Mouse (Mus musculus) right cerebral cortex, postnatal 36 days (tissue): ENCODE measurements around the gene Cfap20.
"Not testable (repeated sequence)": the region's sequence is repeated elsewhere in the genome, so short reads cannot be mapped to it uniquely, and the experiment has no call there.

Source experiments
- DNase-seq, 2 experiments: peaks; one replicate each; pipeline ENCODE4 v3.0.0; 2022; ENCODE audit warnings: low spot score in 2 of 2, mixed read lengths in 1 of 2

Cfap20 gene

DNA sequence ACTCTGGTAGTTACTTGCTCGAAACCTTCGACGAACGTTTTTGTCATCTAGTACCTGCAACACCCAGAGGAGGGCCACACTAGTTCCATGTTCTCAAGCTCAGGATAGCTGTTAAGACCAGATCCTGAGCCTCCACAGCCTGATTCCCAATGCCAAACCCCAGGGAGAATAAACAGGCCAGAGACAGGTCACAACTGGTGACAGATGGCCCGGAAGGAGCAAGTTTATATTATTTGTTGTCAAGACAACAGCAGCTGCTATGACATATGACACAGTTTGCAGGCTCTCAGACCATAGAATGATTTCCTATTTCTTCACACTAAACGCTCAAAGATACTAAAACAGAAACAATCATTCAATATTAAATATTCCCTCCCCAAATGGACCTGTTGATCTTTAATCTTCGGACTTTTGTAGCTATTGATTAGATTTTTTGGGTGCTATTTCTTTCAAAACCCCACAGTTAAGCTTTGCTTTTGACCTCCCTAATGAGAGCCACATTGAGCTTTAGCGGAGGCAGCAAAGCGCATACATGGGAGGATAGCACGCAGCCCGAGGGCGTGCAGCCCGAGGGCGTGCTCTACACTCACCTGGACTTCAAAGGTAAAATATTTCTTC is 12.4 kb downstream of the Cfap20 start:
- DNase-seq: no peak

DNA sequence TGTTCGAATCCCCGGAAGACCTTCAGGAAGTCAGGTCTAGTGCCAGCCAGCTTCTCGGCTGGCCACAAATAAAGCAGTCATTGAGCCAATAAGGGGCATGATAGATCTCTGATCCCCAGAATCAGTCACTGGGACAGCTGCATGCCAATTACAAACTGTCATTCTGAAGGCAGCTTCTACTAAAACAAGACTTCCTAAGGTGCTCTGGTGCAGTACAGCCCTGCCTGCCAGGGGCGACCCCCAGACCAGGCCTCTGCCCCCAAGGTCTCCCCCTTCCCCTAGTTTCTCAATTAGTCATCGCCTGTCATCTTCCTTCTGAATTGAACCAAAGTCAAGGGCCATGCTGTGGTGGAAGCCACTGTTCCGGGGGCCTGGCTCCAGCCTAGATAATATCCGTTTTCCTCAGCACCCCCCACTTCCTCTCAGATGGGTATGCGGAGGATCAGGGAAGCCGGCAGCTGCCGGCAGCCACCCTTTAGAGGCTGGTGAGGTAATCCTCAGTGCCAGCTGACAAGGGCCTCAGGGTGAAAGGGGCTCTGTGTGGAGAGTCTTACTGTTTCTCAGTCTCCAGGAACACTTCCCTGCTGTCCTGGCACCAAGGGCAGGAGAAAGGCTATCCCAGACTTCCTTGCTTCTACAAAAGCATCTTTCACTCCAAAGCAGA is 23.2 kb downstream of the Cfap20 start:
- no peak for DNase-seq

DNA sequence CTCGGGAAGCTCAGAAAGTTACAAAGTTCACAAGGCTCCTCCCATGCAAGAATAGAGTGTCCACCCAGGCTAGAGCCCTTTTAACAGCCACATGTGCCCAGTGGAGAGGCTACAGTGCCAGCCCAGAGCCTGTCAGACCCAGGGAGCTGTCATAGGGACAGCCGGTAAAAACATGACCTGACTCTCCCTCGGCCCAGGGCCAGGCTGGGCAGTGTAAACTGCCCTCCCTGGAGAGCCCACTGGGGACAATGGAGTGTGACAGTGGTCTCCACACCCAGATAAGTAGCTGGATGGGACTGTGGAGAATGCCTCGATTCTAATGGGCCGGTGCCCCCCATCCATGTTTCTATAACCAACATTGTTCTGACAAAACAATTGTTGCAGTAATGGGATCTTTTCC is 25.2 kb downstream of the Cfap20 start:
- DNase-seq: no peak

DNA sequence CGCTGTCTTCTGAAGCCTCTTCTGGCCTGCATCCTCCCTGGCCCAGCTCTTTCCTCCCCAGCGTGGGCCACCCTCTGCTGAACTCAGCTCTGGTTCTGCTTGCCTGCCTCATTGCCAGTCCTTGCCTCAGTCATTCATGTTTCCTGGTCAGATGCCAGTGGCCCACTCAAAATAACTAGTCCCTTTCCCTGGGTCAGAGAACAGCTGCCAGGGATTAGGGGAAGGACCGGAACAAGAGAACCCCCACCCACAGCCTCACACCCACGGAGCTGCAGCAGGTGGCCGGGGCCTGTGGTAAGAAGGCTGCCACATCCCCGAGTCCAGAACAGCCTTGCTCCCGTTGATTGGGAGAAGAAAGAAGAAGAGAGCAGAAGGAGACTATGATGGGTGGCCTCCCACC is 33.6 kb downstream of the Cfap20 start:
- no peak for DNase-seq

DNA sequence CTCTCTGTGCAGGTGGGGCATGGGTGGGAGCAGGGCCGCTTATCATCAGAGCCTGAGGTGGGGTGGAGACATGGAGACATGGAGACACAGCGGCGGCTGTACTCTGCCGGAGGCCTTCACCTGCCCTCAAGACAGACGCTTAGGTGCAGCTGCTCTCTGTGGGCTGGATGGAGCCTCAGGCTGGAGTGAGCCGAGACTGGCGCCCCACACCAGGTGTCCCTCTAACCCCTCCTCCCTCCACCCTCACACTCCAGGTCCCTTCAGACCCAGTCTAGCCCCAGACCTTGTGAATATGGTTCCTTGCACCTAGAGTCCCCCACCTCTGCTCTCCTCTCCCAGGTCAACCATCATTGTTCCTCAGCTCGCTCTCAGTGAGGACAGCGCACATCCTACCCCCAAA is 35.5 kb downstream of the Cfap20 start:
- DNase-seq: no peak

DNA sequence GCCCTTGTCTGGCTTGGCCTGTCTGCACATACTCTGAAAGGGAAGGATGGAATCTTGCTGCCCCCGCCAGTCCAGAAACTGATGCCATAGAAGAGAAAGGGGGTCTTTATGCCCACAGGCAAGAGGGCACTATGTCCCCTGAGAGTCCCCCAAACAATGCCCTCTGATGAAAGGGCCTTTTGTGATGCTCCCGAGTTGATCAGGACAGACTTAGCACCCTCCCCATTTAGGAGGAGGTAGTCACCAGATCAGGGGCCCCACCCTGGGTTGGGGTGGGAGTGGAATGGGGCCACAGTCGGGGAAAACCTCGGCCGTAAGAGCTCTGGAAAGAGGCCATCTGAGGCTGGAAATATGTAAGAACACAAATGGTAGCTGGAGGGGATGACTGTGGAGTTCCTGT is 37.5 kb downstream of the Cfap20 start:
- DNase-seq: no peak

DNA sequence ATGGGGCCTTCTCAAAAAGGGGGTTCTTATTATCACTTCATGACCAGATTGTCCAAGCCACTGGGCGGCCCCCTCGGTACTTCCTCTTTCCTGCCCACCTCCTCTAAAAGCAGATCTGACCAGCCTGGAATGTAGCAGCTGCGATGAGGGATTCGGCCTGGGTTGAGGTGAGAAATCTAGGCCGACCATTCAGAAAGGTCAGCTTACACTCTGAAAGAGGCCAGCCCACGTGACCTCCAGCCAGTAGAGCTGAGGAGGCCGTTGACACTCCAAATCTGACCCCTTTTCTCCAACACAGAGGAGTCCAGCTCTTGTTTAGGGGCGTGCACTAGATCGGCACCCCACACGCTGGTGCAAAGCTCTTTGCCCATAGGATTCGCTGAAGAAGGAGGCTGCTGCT is 37.9 kb downstream of the Cfap20 start:
- DNase-seq: no peak

DNA sequence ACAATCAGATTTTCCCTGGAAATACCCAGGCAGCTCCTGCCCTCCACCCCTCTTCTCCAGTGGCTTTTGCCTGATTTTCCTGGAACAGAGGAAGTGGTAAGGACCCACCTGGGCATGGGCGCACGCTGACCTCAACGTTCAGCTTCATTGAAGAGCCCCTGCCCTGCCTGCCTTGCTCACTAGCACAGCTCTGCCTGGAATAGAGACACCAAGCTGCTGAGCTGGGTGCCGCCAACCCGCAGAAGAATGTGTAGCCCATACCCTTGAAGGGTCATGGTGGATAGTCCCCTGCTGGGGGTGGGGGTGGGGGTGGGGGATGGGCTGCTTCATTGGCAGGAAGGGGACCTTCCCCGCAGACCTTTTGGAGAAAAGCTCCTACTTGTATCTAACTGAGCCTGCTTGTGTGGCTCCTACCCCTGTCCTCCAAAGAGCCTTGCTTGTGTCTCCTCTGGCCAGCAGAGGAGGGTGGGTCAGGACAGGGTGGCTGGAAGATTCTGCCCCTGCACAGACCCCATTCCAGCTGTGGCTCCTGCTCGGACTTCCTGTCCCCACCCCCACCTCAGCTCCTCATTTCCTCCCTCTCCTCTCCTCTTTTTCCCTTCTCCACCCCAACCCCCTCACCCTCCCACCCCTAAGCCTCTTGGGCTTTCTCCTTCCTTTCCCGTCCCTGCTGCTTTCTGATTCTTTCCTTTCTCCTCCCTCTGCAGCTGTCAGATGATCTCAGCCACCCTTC is 39.3 kb downstream of the Cfap20 start:
- no peak for DNase-seq

DNA sequence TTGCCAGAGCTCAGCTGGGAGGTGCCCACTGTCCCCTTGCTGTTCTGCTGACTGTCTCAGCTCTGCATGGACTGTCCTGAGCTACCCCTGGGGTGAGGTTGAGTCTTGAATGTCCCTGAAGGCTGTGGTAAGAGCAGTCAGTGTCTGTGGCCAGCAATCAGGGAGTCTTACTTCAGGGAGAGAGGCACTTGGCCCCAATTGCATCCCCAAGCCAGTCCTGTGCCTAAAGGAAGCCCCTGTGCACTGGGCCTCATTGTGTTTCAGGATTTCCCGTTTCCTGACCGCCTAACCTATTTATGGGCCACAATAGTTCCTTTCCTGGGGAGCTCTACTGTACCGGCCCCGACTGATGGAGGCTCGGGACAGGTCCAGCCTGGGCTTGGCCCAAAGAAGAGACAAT is 42.1 kb downstream of the Cfap20 start:
- no peak for DNase-seq

DNA sequence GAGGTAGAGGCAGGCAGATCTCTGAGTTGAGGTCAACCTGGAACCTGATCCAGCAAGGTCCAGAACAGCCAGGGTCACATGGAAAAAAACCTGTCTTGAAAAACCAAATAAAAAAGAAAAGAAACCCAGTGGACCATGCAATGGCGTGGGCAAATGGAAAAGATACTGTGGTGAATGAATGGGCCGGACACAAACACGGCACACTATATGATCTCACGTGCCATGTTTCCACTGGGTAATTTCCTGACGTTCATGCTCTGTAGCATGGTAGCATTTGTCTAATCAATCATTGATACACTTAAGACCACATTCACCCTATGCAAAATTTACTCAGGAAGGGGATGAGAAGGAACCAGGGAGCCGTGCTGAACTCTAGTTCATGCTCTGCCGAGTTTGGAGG is 43.6 kb downstream of the Cfap20 start:
- DNase-seq: no peak

DNA sequence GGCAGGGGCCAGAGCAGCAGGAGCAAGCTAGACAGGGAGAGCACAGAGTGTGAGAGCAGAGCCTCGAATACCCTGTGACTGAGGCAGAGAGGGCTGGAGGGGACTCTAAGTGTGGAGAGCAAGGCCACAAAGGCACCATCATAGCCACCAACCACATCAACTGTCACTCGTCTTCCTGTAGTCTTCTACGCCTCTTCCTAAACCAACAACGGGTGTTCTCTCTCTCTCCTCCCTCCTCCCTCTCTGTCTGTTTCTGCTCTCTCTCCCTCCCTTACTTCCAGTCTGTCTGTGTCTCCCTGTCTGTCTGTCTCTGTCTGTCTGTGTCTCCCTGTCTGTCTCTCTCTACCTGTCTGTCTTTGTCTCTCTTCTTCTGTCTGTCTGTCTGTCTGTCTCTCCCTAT is 44.4 kb downstream of the Cfap20 start:
- DNase-seq: no peak

DNA sequence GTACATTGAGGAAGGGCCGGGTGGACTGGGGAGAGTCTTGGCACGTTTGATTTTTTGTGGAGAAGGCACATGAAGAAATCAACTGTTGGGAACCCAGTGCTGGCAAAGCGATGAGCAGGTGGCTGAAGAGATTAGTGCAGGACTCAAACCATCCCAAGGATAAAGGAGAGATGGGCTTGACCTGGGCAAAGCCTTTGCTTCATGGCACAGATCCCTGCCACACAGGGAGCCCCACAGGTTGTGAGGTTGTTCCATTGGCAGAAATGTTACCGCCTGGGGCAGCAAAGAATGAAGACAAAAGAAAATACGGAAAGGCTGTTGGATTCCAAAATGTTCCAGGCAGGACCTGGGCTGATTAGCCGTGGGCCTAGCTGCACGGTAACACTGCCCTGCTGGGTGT is 46.7 kb downstream of the Cfap20 start:
- DNase-seq: no peak

DNA sequence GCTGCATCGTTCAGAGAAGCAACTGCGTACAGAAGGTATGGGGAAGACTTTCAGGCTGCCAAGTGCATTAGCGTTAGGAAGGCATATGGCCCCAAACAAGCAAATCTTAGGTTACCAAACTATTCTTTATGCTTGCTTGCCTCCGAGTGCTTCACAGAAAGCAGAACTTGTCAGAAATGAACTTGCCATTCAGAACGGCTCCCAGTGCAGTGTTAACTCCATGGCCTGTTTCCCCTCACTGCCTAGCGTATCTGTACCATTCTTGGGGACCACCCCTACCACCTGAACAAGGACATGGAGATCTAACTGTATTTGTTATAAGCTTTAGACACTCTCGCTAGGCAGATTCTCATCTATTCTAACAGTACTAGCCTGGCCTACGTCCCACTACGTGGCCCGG is 47.4 kb downstream of the Cfap20 start:
- no peak for DNase-seq

DNA sequence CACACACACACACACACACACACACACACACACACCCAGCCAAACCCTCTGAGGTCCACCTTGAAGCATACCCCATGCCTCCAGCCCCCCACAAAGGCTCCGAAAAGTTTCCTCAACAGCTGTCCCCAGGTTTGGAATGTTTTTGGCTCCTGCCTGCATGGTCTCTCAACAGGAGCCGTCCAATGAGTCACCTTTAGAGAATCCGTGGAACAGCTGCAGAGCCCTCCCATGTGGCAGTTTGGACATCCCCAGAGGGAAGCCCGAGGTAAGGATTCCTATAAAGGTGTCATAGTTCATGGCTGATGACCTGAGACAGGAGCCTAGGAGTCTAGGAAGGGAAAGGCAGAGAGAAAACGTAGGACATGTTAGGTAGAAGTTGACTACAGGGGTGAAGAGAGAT is 48.6 kb downstream of the Cfap20 start:
- DNase-seq: no peak

DNA sequence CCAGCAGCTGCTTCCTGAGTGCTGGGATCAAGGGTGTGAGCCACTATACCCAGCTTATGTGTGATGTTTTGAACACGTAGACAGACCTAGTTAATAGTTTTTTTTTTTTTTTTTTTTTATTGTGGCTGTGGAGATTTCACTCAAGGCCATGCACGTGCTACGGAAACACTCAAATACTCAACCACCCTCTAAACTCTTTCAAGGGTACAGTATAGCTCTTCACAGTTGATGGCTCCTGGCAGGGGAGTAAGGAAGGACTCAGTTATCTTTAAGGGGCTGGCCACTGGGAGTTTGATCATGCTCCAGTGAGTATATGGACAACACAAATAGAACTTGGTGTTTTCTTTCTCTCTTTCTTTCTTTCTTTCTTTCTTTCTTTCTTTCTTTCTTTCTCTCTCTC is 50.2 kb downstream of the Cfap20 start:
- DNase-seq: no peak

DNA sequence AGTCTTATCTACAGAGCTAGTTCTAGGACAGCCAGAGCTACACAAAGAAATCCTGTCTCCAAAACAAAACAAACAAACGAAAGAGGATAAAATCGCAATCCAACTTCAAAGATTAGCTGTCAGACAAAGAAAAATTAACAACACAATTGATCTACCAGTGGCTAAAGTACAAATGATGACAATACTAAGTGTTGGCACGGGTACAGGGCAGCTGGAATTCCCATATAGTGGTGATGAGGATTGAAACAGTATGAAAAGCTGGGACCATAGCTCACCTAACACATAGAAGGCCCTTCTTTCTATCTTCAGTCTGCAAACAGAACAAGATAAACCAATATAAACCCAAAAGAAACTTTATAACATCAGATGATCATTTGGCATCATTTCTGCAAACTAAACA is 53.1 kb downstream of the Cfap20 start:
- DNase-seq: no peak

DNA sequence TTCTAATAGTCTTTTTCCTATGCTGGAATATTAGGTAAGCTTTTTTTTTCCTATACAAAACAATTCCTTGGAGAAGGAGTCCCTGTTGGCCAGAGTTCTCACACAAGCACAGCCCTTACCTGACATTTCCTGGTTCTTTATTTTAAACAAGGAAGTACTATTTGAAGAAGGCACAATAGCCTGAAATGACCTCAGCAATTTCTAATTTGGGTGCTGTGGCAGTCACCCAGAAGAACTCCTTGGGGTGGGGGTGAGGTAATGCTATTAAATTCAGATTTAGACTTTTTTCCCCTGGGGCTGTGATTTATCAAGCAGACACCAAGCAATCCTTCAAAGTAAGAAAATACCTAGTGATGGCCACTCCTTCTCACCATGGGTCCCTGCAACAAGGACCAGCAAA is 53.7 kb downstream of the Cfap20 start:
- DNase-seq: no peak

DNA sequence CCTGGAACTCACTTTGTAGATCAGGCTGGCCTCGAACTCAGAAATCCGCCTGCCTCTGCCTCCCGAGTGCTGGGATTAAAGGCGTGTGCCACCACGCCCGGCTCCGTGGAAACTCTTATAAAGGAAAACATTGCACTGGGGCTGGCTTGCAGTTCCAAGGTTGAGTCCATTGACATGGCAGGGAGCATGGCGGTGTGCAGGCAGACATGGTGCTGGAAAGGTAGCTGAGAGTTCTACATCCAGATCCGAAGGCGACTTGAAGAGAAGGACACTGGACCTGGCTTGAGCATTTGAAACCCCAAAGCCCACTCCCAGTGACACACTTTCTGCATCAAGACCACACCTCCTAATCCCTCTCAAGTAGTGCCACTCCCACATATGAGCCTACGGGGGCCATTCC is 55.7 kb downstream of the Cfap20 start:
- DNase-seq: not testable (repeated sequence)

DNA sequence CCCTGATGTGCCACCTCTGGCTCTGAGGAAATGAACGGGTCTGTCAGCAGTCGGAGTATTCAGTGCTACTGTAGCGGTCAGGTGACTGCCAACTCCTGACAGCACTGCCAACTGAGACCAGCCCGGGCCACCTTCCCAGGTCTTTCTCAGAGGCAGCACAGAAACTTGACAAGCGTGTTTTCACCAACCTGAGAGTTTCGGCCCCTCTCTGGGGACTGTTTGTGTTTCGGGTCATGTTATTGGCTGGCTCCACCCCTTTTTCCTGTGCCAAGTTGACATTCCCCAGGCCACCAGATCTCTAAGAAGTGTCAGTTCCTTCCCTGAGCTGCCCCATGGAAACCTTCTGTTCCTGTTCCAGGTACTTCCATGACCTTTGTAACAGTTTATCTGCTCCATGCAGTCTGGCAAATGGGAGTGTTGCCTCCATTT is 56.8 kb downstream of the Cfap20 start:
- DNase-seq: no peak

DNA sequence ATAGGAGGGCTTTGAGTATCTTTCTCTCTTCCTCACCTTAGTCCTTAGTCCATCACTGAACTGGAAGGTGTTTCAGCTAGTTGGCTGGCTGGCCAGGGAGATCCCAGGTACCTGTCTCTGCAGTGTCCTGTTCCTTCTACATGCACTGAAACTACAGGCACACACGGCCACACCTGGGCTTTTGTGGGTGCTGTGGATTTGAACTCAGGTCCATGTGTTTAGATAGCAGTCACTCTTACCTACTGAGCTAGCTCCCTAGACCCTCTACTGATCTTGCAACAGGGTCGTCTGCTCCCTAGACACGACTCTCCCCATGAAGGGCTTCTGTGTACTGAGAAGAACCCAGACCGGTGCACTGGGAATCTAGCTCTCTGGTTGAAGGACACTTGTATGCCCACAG is 57.6 kb downstream of the Cfap20 start:
- DNase-seq: no peak

DNA sequence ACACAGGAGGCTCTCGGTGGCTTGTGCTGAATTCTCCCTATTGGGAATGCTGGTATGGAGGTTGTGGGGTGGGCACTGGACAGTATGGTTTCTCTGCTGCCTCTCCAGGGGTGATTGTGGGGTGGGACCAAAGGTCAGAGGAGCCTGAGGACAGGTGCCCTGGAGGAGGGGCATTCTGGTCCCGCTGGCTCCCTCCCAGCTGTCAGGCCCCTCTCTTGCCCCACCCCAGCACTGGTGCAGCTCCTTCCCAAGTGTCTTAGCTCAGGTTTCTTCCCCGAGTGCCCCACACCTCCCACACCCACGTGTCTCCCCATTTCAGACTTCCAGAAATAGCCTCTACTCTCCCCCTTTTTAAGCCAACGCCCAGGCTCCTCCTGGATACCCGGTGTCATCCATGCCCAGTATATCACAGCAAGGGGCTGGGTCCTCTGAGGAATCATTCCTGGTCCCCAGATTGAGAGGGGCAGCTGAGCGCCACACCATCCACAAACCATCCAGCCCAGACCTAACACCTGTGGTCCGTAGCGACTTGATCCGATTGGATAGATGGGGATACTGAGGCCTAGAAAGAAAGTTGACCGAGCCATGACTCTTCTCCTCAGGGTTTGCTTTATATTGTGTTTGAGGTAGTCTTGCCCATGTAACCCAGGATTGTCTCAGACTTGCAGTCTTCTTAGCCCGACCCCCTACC is 58.2 kb downstream of the Cfap20 start:
- no peak for DNase-seq

DNA sequence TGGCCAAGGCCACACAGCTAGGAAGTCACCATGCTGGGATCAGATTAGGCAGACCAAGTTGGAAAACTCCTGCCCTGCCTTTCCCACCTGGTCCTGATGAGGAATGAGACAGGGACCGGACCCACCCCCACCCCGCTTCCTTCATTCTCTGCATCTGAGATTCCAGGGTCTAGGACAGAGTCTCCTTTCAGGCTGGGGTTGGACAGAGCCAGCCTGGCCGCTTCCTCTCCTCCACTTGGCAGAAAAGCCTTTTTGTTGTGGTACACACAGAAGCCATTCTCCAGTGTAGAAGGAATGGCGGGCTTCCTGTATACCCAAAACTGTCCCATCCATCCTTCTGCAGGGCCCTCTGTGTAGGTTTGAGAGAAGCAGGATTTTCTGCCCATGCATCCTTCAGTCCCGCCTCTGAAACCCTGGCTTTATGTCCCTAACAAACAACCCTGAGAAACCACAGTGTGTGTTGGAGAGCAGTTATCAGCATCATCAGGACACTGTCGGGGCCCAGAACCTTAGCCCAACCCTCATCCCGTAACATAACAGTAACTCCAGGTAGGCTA is 59.2 kb downstream of the Cfap20 start:
- no peak for DNase-seq
